Mouse (Mus musculus) frontal cortex, postnatal 25 days (tissue): Measurements from ENCODE around the gene Dcaf11.
A peak's percentile ranks its signal among the peaks of the same experiment; 100 is the strongest.

Source experiments
- DNase-seq, 2 experiments: peaks; one replicate each; pipeline ENCODE4 v3.0.0; 2022; ENCODE audit warnings: low spot score in 2 of 2

The Dcaf11 gene

GRCm38 (mm10) chr14:55584702-55585565 lies 25.1 kb downstream of the Dcaf11 start, which contains the start of gene Emc9:
Gene Emc9 (minus strand): TSS chr14:55585302.
- DNase-seq, result peak in 1 of 2 experiments; percentile 22

GRCm38 (mm10) chr14:55585566-55585960 lies 25.8 kb downstream of the Dcaf11 start:
- DNase-seq, result no peak

DNA sequence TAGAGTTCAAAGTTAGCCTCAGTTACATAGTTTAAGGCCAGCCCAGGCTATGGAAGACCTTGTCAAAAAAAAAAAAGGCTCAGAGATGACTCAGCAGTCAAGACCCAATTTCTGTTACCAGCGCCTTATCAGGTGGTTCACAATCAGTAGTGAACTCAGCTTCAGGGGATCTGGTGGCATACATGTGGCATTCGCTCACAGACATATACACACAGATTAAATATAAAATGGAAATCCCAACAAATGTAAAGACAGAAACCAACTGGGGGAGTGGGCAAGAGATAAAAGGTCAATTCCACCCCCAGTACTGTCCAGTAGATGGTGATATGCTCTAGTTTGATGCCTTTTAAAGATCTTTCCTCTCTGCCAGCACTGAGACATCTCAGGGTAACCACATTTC lies 26.3 kb downstream of the Dcaf11 start:
- DNase-seq, result no peak

GRCm38 (mm10) chr14:55589271-55589670 lies 29.5 kb downstream of the Dcaf11 start:
- DNase-seq, result no peak

DNA sequence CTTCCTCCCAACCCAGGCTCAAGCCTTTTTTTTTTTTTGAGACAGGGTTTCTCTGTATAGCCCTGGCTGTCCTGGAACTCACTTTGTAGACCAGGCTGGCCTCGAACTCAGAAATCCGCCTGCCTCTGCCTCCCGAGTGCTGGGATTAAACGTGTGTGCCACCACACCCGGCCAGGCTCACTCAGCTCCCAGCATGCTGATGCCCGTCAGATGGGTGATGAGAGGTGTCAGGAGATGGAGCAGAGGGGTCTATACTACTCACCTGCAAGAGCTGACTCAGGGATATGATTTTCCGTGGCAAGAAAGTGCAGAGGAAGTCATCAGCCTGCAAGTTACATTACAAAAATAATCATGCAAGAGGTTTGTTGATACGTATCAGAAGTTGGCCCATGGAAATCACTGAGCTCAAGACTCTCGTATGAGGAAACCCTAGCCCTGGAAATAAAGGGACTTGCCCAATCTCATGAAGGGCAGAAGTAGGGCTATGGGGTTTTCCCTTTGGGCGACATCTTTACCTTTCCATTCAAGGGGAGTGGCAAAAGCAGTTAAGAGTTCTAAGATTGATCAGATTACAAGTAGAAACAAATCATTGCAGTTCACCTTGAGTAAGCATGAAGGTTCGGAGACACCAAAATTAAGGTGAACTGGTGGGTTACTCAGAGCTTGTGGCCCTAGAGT lies 30.1 kb downstream of the Dcaf11 start:
- no peak for DNase-seq

GRCm38 (mm10) chr14:55590748-55591330 lies 31.0 kb downstream of the Dcaf11 start, which contains the start of gene Psme2:
Gene Psme2 (minus strand): TSS chr14:55591113.
- peak; percentile 71 to 82 for DNase-seq

GRCm38 (mm10) chr14:55591331-55591891 lies 31.6 kb downstream of the Dcaf11 start, which contains the start of gene Rnf31:
Gene Rnf31 (plus strand): TSS chr14:55591708.
- peak; percentile 82 to 87 for DNase-seq

- DNase-seq, result no peak
These were observed 32.4 kb downstream of the Dcaf11 start for GRCm38 (mm10) chr14:55592226-55592625.

DNA sequence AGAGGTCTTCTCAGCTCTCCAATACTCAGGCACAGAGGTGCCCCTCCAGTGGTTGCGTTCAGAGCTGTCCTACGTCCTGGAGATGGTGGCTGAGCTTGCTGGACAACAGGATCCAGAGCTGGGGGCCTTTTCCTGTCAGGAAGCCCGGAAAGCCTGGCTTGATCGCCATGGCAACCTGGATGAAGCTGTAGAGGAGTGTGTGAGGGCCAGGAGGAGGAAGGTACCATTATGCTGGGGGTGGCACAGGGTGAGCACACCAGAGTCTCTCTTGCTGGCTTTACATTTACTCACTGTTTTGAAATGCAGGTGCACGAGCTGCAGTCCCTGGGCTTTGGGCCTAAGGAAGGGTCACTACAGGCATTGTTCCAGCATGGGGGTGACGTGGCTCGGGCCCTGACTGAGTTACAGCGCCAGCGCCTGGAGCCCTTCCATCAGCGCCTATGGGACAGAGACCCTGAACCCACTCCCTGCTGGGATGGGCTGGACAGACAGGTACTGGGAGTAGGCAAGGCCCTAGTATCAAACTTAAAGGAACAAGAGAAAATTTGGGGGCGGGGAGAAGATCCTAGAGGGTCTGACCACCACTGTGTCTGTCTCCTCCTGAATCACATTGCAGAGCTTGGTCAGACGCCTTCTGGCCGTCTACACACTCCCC lies 36.4 kb downstream of the Dcaf11 start:
- DNase-seq, result no peak

- DNase-seq, result no peak
These were observed 39.0 kb downstream of the Dcaf11 start for GRCm38 (mm10) chr14:55598521-55599390.

- DNase-seq, result no peak
These were observed 43.4 kb downstream of the Dcaf11 start, which contains the start of gene Irf9 for GRCm38 (mm10) chr14:55603271-55603632. Gene Irf9 (plus strand): TSS chr14:55603571.

DNA sequence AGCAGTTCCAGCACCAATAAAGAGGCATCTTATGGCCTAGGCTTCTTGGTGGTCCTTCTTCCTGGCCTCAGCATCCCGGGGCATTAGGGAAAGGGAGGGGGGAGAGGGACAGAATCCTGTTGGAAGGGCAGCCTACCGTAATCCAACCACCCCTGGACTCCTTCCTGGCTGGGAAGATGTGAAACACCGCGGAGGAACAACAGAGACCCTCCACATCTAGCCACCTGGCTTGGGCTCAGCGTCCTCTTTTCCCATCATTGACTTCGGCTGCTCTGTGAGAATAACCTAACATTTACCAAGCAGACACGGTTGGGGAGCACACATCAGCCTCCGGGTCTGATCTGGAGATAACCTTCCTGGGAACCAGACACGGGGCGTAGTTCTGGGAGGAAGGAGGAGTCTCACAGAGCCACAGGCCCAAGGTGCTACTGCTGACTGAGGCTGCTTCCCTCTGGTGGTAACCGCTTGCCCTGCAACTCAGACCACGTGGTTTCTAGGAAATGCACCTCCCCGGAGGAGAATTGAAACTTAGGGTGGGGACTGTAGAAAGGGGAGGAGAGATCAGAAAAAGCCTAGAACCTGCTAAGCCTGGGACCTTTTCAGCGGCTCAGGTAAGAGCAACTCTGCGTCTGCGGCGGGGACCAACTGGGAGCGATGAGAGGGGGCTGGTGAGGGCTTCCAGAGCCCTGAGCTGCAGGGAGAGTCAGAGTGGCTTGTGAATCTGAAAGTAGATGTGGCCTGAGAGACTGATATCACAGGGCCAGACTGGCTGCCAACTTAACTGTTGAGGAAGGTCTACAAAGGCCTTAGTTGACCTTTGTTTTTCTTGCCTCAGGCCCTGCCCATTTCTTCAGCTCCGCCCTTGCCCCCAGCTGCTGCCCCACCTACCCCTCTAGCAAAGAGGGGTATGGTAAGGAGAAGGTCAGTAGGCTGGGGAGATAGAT lies 44.1 kb downstream of the Dcaf11 start:
- peak; percentile 75 to 78 for DNase-seq

DNA sequence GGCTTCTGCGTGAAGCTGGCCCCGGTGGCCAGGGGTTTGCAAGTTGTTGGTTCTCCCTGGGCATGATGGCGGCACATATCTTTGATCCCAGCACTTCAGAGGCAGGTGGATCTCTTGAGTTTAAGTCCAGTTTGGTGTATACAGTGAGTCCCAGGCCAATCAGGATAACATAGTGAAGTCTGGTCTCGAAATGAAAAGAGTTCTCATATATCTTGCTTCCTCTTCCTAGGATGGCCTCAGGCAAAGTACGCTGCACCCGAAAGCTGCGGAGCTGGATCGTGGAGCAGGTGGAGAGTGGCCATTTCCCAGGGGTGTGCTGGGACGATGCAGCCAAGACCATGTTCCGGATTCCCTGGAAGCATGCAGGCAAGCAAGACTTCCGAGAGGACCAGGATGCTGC lies 45.0 kb downstream of the Dcaf11 start:
- DNase-seq, result no peak

- no peak for DNase-seq
These were observed 46.1 kb downstream of the Dcaf11 start for GRCm38 (mm10) chr14:55605743-55606459.

DNA sequence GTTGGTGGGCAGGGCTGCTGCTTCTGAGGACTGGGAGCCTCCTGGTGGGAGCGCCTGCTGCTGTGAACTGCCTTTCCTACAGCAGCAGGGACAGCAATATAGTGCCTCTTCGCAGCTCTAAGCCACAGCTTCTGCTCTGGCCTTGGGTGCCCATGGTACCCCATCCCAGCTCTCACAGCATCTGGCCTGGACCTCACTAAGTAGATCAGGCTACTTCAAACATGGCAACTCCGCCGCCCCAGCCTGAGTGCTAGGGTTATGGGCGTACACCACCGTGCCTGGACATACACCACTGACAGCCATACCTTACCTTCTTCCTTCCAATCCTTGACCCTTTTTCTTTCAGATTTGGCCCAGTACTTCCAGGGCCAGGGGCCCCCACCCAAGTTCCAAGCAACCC lies 48.5 kb downstream of the Dcaf11 start:
- DNase-seq, result no peak

- DNase-seq, result no peak
These were observed 53.5 kb downstream of the Dcaf11 start for GRCm38 (mm10) chr14:55613346-55613745.

GRCm38 (mm10) chr14:55614565-55615178 lies 54.9 kb downstream of the Dcaf11 start:
- no peak for DNase-seq

GRCm38 (mm10) chr14:55615876-55616275 lies 56.1 kb downstream of the Dcaf11 start:
- no peak for DNase-seq
